Mouse (Mus musculus) left cerebral cortex, adult 8-10 months (tissue): ENCODE data around the gene Mkln1. TPM values are rescaled to one million over a fixed set of nuclear protein-coding genes. Genes with fewer than 3 reads are reported as not detected.

Source experiments
- DNase-seq, 2 experiments: peaks; one replicate each; pipeline ENCODE4 v3.0.0; 2022; ENCODE audit warnings: low spot score in 2 of 2
- total RNA-seq, 4 experiments: library from RNA; stranded (reverse); gene quantifications; 2 replicates each; pipeline ENCODE4 v1.2.4; 2022

The Mkln1 gene
- total RNA-seq, 4 experiments from 2014 or later, result 153 to 177 (median 175) TPM

GRCm38 (mm10) chr6:31513726-31514125 lies 115.2 kb downstream of the Mkln1 start:
- DNase-seq, result no peak

- no peak for DNase-seq
Measured at GRCm38 (mm10) chr6:31517681-31518337, 119.3 kb downstream of the Mkln1 start.

DNA sequence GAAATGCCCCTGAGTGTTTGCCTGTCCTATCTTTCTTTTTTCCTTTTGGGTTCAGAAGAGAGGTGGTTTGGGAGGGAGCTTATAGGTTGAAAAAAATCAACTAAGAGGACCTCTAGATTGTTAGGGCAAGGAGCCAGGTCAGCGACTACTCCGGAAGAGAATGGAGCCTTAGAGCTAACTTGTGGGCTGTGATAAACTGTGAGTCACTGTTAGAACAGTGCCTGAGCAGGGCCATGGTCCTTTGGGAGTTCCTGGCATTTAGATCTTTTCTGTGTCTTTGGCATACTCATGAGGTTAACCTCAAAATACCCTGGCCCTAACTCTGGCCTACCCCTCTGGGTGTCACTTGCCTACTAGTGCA lies 119.8 kb downstream of the Mkln1 start:
- no peak for DNase-seq

DNA sequence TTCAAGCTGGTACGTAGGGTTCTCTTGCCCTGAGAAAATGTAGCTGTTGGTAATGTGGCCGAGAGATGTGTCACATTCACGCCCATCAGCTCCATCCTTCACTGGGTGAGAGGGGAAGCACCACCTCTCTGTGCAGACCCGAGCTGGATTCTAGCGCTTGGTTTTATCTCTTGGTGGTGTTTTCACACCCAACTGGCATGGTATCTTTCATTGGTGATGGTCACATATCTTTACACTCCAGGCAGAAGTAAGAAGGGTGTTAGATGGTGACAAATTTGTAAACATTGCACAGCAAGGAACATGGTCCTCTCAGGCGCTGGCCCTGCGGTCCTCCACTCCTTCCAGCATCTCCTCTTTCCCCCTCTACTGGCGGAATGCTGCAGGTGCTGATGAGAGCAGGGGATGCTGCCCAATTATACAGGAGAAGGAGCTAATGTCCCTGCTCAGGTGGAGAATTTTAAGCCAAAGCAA lies 120.5 kb downstream of the Mkln1 start:
- DNase-seq, result no peak

- DNase-seq, result no peak
Measured at GRCm38 (mm10) chr6:31520486-31521215, 122.1 kb downstream of the Mkln1 start.

DNA sequence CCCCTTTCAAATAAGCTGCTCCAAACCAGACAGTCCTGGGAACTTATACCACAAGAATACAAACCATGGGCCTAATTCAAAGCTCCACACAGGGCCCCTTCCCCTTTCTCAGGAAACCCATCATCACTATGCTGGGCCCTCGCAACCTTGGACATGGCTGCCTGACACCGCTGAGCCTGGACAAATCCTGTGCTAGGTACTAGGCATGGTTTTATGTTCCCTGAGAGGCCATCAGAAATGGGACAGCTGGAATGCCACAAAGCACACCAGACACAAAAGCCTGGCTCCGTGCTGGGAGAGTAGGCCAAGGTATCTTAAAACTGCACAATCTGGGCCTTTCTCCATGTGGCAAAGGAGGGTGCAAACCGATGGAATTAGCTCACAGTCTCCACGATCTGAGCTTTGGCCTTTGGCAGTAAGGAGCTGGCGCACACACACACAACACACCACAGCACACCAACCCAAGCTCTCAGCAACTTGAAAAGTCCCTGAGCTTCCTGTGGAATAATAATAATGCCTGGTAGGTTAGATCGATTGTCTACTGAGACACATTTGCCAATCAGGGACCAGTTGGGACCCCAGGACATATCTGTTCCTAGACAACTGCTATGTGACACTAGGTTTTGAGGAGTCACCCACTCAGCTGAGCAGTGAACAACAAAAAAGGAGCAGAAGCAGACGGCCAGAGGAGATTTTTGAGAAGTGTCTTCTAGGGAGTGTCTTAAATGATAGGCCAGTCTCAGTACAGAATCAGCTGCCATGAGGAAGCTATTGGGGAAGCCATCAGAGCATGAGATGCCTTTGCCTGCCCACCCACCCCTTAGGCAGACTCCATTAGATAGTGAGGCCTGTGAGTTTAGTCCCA lies 123.2 kb downstream of the Mkln1 start:
- no peak for DNase-seq

DNA sequence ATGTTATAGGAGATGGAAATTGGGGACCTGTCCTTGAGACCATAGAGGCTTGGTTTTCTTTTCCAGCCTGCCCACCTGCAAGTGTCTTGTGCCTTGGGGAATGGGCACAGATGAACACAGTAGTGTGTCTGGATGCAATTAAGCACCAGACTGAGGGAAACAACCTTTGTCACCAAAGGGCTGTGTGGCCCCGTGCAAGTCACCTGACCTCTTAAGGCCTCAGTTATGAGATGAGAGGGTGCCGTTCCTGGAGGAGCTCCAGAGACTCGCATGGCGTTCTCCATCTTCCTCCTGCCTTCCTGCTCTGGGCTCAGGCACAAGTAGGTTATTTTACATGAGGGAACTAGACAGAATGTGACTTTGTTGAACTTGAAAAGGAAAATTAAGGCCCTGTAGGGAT lies 123.9 kb downstream of the Mkln1 start:
- DNase-seq, result no peak

DNA sequence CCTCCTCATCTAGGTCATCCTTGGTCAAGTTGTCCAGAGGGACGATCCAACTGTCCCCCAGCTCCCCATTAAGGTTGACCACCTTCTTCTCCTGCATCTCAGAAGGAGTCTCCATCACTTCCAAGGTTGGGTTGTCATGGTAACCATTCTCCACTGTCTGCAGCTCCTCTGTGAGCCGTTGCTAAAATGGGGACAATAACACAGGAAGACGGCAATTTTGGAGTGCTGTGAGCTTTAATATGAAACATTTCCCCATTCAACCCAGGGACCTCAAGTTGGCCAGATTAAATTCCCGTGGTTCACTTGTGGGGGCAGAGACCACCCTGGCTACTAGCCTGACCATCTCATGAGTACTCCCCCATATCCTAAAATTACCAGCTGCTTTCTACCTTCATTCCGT lies 124.5 kb downstream of the Mkln1 start:
- peak in 1 of 2 experiments; percentile 67 for DNase-seq

DNA sequence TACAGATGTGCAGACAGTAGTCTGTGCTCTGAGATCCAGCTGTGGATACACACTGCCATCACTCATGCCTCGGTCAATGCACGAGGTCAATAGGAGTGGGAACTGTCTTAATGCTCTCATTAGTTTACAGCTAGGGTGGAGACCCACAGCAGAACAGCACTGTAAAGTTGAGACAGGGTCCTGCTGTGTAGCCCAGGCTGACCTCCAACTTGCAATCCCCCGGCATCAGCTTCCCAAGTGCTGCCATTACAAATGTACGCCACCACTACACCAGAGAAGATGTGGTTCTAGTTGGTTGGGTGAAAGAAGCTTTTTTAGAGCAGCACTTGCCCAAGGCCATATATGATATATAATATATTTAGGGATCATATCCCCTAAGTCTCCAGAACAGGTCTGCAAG lies 125.1 kb downstream of the Mkln1 start:
- DNase-seq, result no peak

DNA sequence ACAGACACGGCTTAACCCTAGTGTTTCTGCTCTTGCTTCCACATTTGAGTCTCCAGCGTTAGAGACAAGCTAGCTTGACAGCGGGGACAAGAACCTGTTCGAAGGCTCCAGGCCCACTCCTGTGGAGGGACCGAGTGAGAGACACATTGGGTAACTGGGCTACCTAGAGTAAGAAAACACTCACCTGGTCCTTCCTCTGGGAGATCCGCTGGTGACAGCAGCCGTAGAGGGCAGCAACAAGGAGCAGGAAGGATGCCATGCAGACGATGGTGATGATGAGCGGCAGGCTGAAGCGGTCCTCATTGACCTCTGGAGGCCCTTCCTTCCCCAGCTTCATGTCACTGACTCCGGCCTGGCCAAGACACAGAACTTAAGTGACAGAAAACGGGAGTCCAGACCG lies 125.6 kb downstream of the Mkln1 start:
- no peak for DNase-seq

- no peak for DNase-seq
Measured at GRCm38 (mm10) chr6:31524647-31525046, 126.1 kb downstream of the Mkln1 start.

DNA sequence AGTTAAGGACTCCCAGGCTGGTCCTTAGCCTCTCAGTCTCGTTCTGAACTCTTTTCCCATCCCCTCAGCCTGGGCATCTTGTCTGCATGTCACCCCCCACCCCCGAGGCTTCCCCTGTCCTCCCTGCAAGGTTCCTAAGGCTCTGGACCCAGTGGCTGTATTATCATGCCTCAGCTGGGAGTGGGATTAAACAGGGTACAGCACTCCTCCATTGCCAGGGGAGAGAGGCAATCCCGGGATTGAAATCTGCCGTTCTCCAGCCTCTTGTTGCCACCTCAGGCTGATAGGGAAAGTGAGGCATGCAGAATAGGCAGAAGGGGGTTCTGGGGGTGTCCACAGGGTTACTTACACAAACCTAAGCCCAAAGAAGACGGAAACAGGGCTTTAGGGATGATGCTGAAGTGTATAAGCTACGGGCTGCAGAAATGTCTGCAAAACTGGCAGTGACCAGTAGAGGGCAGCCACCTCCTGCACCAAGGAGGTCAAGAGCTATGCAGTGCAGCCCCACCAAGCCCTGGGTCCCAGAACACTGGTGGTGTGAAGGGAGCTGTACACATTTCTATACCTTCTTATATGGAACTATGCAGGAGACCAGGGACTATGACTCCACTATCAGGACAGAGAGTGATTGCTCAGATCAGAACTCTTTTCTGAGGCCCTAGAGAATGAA lies 126.8 kb downstream of the Mkln1 start:
- peak in 1 of 2 experiments; percentile 69 for DNase-seq

GRCm38 (mm10) chr6:31526929-31527328 lies 128.4 kb downstream of the Mkln1 start:
- no peak for DNase-seq

GRCm38 (mm10) chr6:31527897-31528296 lies 129.4 kb downstream of the Mkln1 start:
- no peak for DNase-seq

- DNase-seq, result no peak
Measured at GRCm38 (mm10) chr6:31528339-31528738, 129.8 kb downstream of the Mkln1 start.

DNA sequence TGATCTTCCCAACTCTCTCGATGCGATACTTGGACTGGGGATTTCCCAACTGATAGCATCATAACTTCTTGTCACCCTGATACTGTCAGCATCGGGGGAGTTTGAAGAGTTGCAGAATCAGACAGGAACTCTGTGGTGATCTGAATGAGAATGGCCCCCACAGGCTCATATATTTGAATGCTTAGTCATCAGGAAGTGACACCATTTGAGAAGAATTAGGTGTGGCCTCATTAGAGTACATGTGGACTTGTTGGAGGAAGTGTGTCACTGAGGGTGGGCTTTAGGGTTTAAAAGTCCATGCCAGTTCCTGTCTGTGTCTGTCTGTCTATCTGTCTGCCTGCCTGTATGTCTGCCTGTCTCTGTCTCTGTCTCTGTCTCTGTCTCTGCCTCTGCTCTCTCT lies 133.3 kb downstream of the Mkln1 start:
- DNase-seq, result no peak

DNA sequence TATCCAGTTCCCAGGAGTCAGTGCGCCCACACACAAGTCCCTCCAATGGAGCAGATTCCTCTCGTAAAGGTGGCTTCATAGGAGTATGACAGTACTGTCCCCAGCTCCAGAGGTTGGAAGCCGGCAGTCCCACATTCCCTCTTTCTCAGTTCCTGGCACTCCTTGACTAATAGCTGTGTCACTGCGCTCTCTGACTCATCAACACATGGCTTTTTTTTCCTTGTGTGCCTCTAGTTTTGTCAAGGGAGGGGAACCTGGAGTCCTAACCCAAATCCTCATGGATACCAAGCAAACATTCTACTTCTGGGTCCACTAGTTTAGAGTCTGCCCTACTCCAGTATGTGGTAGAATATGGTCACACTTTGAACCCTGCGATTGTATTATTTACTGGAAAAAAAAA lies 136.2 kb downstream of the Mkln1 start:
- DNase-seq, result no peak

DNA sequence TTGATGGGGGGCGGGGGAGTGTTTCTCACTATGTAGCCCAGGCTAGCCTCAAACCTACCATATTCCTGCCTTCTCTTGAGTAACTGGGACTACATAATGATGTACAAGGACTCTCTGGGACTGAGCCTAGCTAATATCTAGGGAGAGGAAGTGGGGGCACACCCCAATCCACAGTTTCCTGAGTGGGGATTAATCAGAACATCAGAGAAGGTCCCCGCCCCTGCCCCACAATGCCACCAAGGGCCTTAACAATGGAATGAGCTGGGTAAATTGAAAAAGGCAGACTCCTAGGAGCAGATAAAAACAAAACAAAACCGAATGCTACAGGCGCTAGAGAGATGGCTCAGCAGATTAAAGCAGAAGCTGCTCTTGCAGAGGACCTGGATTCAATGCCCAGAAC lies 138.7 kb downstream of the Mkln1 start:
- no peak for DNase-seq

GRCm38 (mm10) chr6:31538112-31538511 lies 139.6 kb downstream of the Mkln1 start:
- no peak for DNase-seq

GRCm38 (mm10) chr6:31540018-31540417 lies 141.5 kb downstream of the Mkln1 start:
- DNase-seq, result no peak

DNA sequence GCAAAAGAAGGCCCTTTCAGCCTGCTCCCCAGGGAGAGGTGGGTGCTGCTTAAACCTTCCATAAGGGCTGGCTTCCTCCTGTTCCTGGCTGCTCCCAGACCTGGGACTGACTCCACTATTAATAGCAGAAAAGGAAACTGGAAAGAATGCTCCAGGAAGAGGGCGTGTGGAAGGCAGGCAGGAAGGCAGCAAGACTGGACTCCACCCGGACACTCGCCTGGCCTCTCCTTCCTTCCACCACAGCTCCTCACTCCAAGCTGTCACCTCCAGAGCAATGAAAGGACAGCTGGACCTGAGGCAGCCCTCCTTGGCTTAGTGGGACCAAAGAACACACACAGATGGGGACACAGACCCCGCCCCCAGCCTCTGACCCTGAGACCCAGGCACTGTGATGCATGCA lies 145.8 kb downstream of the Mkln1 start:
- no peak for DNase-seq
